Mouse (Mus musculus) lung, adult 2 months (tissue): ENCODE measurements around the gene 4930558K02Rik.

Experiments used
- CTCF ChIP-seq: fragments of 200-500 bp; IDR thresholded peaks from 2 replicates; pipeline ENCODE4 v1.5.1; 2011; ENCODE audit warnings: mild to moderate bottlenecking, low read length, control low read depth; ENCODE audit not compliant: insufficient read depth
- POLR2A ChIP-seq: fragments of 200-500 bp; IDR thresholded peaks from 2 replicates; pipeline ENCODE4 v1.6.1; 2011; ENCODE audit warnings: low read depth, mild to moderate bottlenecking, control low read depth, low read length, borderline replicate concordance; ENCODE audit errors: extremely low read depth

DNA sequence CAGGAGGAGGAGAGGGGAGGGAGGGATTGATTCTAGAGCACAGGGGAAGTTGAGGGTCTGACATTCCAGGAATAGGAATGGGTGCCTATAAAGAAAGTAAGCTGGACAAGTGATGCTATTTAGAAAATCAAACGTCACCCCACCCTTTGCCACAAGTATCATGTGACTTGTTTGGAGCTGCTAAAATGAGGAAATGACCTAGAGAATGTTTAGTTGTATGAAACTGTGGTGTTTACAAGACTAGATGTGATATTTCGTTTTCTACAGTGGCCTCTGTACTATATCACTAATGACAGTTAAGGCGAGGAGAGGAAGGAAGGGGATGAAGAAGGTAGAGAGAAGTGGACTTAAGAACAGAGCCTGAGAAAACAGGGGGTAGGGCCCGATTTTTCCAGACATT, 19.3 kb upstream of the 4930558K02Rik start:
- no peak for TF ChIP-seq CTCF
- no peak for TF ChIP-seq POLR2A
